Mouse (Mus musculus) E14TG2a.4 (cell line): ENCODE measurements at regions not wholly inside any gene's neighbourhood (a gene's known extent, or its start where the extent isn't known, plus 50 kb on each side); places are given as distances from the start of the nearest gene placed in this dataset.

Source experiments
- CTCF ChIP-seq: conservative IDR thresholded peaks from 2 replicates; pipeline ENCODE4 v1.5.1; 2014; ENCODE audit warnings: low read length
- NANOG ChIP-seq: IDR thresholded peaks from 2 replicates; pipeline ENCODE4 v1.6.1; 2014; ENCODE audit warnings: borderline replicate concordance, low read length, mixed read lengths
- POU5F1 ChIP-seq: IDR thresholded peaks from 2 replicates; pipeline ENCODE4 v1.6.1; 2014; ENCODE audit warnings: low read length, borderline replicate concordance

- TF ChIP-seq CTCF (no peak), POU5F1 (no peak), NANOG (no peak)
Observed at GRCm38 (mm10) chr13:115425610-115426562, 324.1 kb upstream of the Itga1 start.
